Comparison of ENCODE assay signal across 13 mouse cellular contexts in the genomic region with DNA sequence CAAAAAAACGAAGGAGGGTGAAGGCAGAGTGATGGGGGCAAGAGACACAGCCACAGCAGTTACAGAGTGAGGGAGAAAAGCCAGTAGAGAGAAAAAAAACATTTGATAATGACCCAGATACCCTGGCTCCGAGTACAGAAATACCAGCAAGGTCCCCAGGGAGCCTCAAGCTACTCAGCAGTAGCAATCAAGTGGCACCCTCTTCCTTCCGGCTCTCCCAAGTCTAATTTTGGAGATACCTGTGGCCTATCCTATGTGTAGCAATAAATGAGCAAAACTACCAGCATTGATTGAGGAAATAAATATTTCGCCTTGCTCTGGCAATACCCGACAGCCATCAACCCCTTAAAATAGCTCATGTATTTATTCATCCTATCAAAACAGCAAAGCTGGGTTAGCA.
"Had no signal": no experiment of that assay in that cellular context is flagged by ENCODE, and none has a peak within 500 bp of the region (broad histone marks: within the 10 kb centered on the region; RNA-seq: fewer than 3 reads in every experiment).

No protein-coding gene starts in this region.

- H3K27ac ChIP-seq: heart, embryonic 10.5 days; hindbrain, embryonic 13.5 days; hindbrain, embryonic 15.5 days; hindbrain, postnatal 0 days; layer of hippocampus, adult 2 months; left cerebral cortex, adult 2 months; limb, embryonic 10.5 days; limb, embryonic 12.5 days had no signal

- H3K4me1 ChIP-seq: heart, embryonic 10.5 days; heart, embryonic 12.5 days; hindbrain, embryonic 13.5 days; hindbrain, embryonic 15.5 days; limb, embryonic 10.5 days; limb, embryonic 12.5 days had no signal

- H3K9me3 ChIP-seq: heart, embryonic 10.5 days; heart, embryonic 12.5 days; hindbrain, embryonic 13.5 days; hindbrain, embryonic 15.5 days; limb, embryonic 10.5 days; limb, embryonic 12.5 days had no signal

- H3K9ac ChIP-seq: heart, embryonic 12.5 days; hindbrain, embryonic 13.5 days; hindbrain, embryonic 15.5 days; limb, embryonic 12.5 days had no signal

- H3K4me3 ChIP-seq: heart, embryonic 10.5 days; heart, embryonic 12.5 days; hindbrain, embryonic 13.5 days; hindbrain, embryonic 15.5 days; layer of hippocampus, adult 2 months; left cerebral cortex, adult 2 months; limb, embryonic 10.5 days; limb, embryonic 12.5 days had no signal

- DNase-seq: gastrocnemius, postnatal 36 days; kidney, adult 11 months had no signal

- H3K4me2 ChIP-seq: heart, embryonic 12.5 days; hindbrain, embryonic 13.5 days; hindbrain, embryonic 15.5 days; limb, embryonic 12.5 days; liver, embryonic 11.5 days had no signal

- H3K36me3 ChIP-seq: hindbrain, embryonic 15.5 days had no signal

- ATAC-seq: hindbrain, postnatal 0 days; intestine, embryonic 16.5 days had no signal

- H3K27me3 ChIP-seq: heart, embryonic 12.5 days; hindbrain, embryonic 13.5 days; hindbrain, embryonic 15.5 days; limb, embryonic 12.5 days had no signal
